Mouse (Mus musculus) cerebellum, adult 2 months (tissue): ENCODE data around the gene Hoxd1. TPM values are rescaled to one million over a fixed set of nuclear protein-coding genes. Genes with fewer than 3 reads are reported as not detected.

Experiments used
- DNase-seq, 2 experiments: peaks; one replicate each; pipeline ENCODE4 v3.0.0; 2021
- H3K27ac ChIP-seq: fragments of 200-500 bp; 2 replicates; pipeline ENCODE4 v1.5.1; 2012; ENCODE audit warnings: low read length, control low read depth, inconsistent platforms; ENCODE audit not compliant: insufficient read depth
- H3K27me3 ChIP-seq: fragments of 200-500 bp; 2 replicates; pipeline ENCODE4 v1.6.1; 2012; ENCODE audit warnings: inconsistent platforms, mild to moderate bottlenecking, low read length, moderate library complexity; ENCODE audit not compliant: control insufficient read depth, insufficient read depth
- H3K4me1 ChIP-seq: fragments of 200-500 bp; 2 replicates; pipeline ENCODE4 v1.6.1; 2011; ENCODE audit warnings: low read length; ENCODE audit not compliant: control insufficient read depth, insufficient read depth
- H3K4me3 ChIP-seq: fragments of 200-500 bp; replicated peaks from 2 replicates; pipeline ENCODE3; 2011; ENCODE audit warnings: mild to moderate bottlenecking, low read depth, low read length, control low read depth; ENCODE audit not compliant: insufficient read depth
- CTCF ChIP-seq: fragments of 200-500 bp; IDR thresholded peaks from 2 replicates; pipeline ENCODE4 v1.5.1; 2011; ENCODE audit warnings: low read depth, mild to moderate bottlenecking, control low read depth, low read length, moderate library complexity, borderline replicate concordance; ENCODE audit not compliant: insufficient read depth
- POLR2A ChIP-seq: fragments of 200-500 bp; IDR thresholded peaks from 2 replicates; pipeline ENCODE4 v1.6.1; 2011; ENCODE audit warnings: low read length, control low read depth, borderline replicate concordance; ENCODE audit not compliant: insufficient read depth
- WGBS: fragments of 180-500 bp; shearing (Covaris S2); methylation state at CpG from one replicate; pipeline ENCODE4 v1.1.7; 2018; 5-methylcytosine and 5-hydroxymethylcytosine counted together
- polyA plus RNA-seq: library from polyadenylated mRNA; depleted of rRNA; stranded (reverse); fragments of >200 nt; gene quantifications from 2 replicates; pipeline ENCODE4 v1.2.3, GENCODE M21; 2012; rRNA removed

The Hoxd1 gene
- polyA plus RNA-seq, 1 experiment, result 0.77 TPM

GRCm38 (mm10) chr2:74808431-74808830, 45.7 kb downstream of the Hoxd1 start:
- Histone ChIP-seq H3K4me3 (no peak overlapping the region), H3K27ac (no peak overlapping the region), H3K27me3 (no peaks in the 10 kb centered on the region), H3K4me1 (no peaks in the 10 kb centered on the region)
- 79% methylated on average over 5 of the region's 5 CpGs for WGBS
- TF ChIP-seq POLR2A (no peak), CTCF (no peak)
- no peak for DNase-seq

Other genes starting within 250 kb of the Hoxd1 start
- gene Lnpk, start 183.5 kb upstream of the Hoxd1 start, polyA plus RNA-seq, result 24.7 and 26.3 TPM in 2 replicates
- 0.48 and 0.64 TPM in 2 replicates for gene Evx2, start 103.4 kb upstream of the Hoxd1 start, polyA plus RNA-seq
- gene Hoxd13, start 94.7 kb upstream of the Hoxd1 start, polyA plus RNA-seq, result 0.10 TPM in 1 of 2 replicates, not detected in the other
- not detected in 2 replicates for gene Hoxd12, start 88.0 kb upstream of the Hoxd1 start, polyA plus RNA-seq
- not detected in 2 replicates for gene Hoxd11, start 83.4 kb upstream of the Hoxd1 start, polyA plus RNA-seq
- gene Hoxd10, start 71.1 kb upstream of the Hoxd1 start, polyA plus RNA-seq, result not detected in 2 replicates
- not detected in 2 replicates for gene Hoxd9, start 65.3 kb upstream of the Hoxd1 start, polyA plus RNA-seq
- gene Hoxd8, start 58.4 kb upstream of the Hoxd1 start, polyA plus RNA-seq, result 0.05 TPM in 1 of 2 replicates, not detected in the other
- gene Hoxd3, start 51.1 kb upstream of the Hoxd1 start, polyA plus RNA-seq, result 5.4 and 5.7 TPM in 2 replicates
- gene Hoxd4, start 51.1 kb upstream of the Hoxd1 start, polyA plus RNA-seq, result 2.6 and 2.8 TPM in 2 replicates
- 0.16 and 0.22 TPM in 2 replicates for gene Gm28230, start 36.3 kb upstream of the Hoxd1 start, polyA plus RNA-seq
- 56.7 and 57.9 TPM in 2 replicates for gene Mtx2, start 62.8 kb downstream of the Hoxd1 start, polyA plus RNA-seq